22 mouse cellular contexts compared by ENCODE assay signal in the genomic region with DNA sequence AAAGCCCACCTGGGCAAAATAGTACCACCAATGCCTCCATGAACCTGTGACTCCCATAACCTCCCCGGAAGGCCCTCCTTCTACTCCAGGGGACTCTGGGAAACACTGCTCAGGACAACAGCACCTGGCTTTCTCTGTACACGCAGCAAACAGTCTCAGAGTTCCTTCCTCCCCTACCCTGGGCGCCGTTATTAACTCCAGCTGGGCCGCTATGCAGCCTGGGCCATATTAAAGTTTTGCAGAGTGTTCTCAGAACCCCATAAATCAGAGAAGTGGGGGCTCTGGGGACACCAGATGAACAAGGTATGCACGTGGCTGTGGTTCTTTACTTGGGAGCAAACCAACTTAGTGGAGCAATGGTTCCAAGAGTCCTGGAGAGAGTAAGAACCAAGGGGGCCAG.
DNase-seq lines count a peak whose midpoint lies in the region; ATAC-seq and TF ChIP-seq lines count a peak whose summit lies in the region.
"Had no signal": no experiment of that assay in that cellular context is flagged by ENCODE, and none has a peak within 500 bp of the region (broad histone marks: within the 10 kb centered on the region; RNA-seq: fewer than 3 reads in every experiment).

No protein-coding gene starts in this region.

- no peak overlapping the region for H3K9ac ChIP-seq in forebrain, embryonic 11.5 days (ENCODE audit: low read length)
- H3K9ac ChIP-seq in forebrain, embryonic 14.5 days (ENCODE audit: low read length), result no peak overlapping the region
- H3K9ac ChIP-seq in limb, embryonic 14.5 days (ENCODE audit: low read depth, low read length, severe bottlenecking), result 0 out of 2 replicates have a peak overlapping the region, but pooled peaks have one; percentile 22
- H3K9ac ChIP-seq in stomach, embryonic 16.5 days (ENCODE audit: low read length), result no peak overlapping the region
- H3K9ac ChIP-seq: forebrain, embryonic 12.5 days; liver, embryonic 12.5 days; liver, postnatal 0 days; midbrain, embryonic 15.5 days; neural tube, embryonic 15.5 days had no signal

- no peaks in the 10 kb centered on the region for H3K27me3 ChIP-seq in forebrain, embryonic 11.5 days (ENCODE audit: control insufficient read depth, insufficient read depth, low read length)
- no peaks in the 10 kb centered on the region for H3K27me3 ChIP-seq in forebrain, embryonic 14.5 days (replicated peaks; ENCODE audit: control insufficient read depth, insufficient read depth, low read length)
- no peaks in the 10 kb centered on the region for H3K27me3 ChIP-seq in limb, embryonic 14.5 days (ENCODE audit: control insufficient read depth, insufficient read depth, low read length)
- no peaks in the 10 kb centered on the region for H3K27me3 ChIP-seq in stomach, embryonic 16.5 days (ENCODE audit: control insufficient read depth, insufficient read depth, low read length)
- H3K27me3 ChIP-seq in hindbrain, embryonic 10.5 days (ENCODE audit: insufficient read depth, poor library complexity, severe bottlenecking), result no peaks in the 10 kb centered on the region
- H3K27me3 ChIP-seq: forebrain, embryonic 12.5 days; liver, embryonic 12.5 days; midbrain, embryonic 15.5 days; neural tube, embryonic 15.5 days had no signal

- 85% methylated on average over 6 of the region's 6 CpGs for WGBS in forebrain, embryonic 11.5 days
- WGBS in forebrain, embryonic 14.5 days, result 89% methylated on average over 6 of the region's 6 CpGs
- WGBS in limb, embryonic 14.5 days, result 11% methylated on average over 6 of the region's 6 CpGs
- WGBS in stomach, embryonic 16.5 days, result 58% methylated on average over 6 of the region's 6 CpGs
- 80% methylated on average over 6 of the region's 6 CpGs for WGBS in hindbrain, embryonic 10.5 days

- H3K4me1 ChIP-seq in forebrain, embryonic 11.5 days (replicated peaks; ENCODE audit: control insufficient read depth, insufficient read depth, low read length), result no peaks in the 10 kb centered on the region
- no peaks in the 10 kb centered on the region for H3K4me1 ChIP-seq in forebrain, embryonic 14.5 days (ENCODE audit: control insufficient read depth, insufficient read depth, low read length)
- H3K4me1 ChIP-seq in limb, embryonic 14.5 days (ENCODE audit: control insufficient read depth, insufficient read depth, low read length), result peaks cover 32% of the 10 kb centered on the region
- peaks cover 18% of the 10 kb centered on the region for H3K4me1 ChIP-seq in stomach, embryonic 16.5 days (ENCODE audit: control insufficient read depth, insufficient read depth, low read length)
- peaks cover 23% of the 10 kb centered on the region for H3K4me1 ChIP-seq in hindbrain, embryonic 10.5 days (replicated peaks)
- H3K4me1 ChIP-seq: liver, embryonic 12.5 days had no signal

- H3K4me2 ChIP-seq in forebrain, embryonic 11.5 days (ENCODE audit: low read depth, low read length, severe bottlenecking), result no peak overlapping the region
- H3K4me2 ChIP-seq in forebrain, embryonic 14.5 days (ENCODE audit: low read length), result no peak overlapping the region
- H3K4me2 ChIP-seq in limb, embryonic 14.5 days (replicated peaks; ENCODE audit: low read depth, low read length, severe bottlenecking), result no peak overlapping the region; the same call in 1 of the 2 replicates
- H3K4me2 ChIP-seq in stomach, embryonic 16.5 days (ENCODE audit: low read depth, low read length), result no peak overlapping the region
- H3K4me2 ChIP-seq: forebrain, embryonic 12.5 days; liver, embryonic 12.5 days; midbrain, embryonic 15.5 days; neural tube, embryonic 15.5 days had no signal

- H3K4me3 ChIP-seq in forebrain, embryonic 11.5 days (ENCODE audit: low read depth, low read length), result no peak overlapping the region
- H3K4me3 ChIP-seq in forebrain, embryonic 14.5 days (ENCODE audit: low read depth, low read length), result no peak overlapping the region
- H3K4me3 ChIP-seq in limb, embryonic 14.5 days (replicated peaks; ENCODE audit: low read length), result no peak overlapping the region
- no peak overlapping the region for H3K4me3 ChIP-seq in stomach, embryonic 16.5 days (replicated peaks; ENCODE audit: low read length)
- H3K4me3 ChIP-seq in hindbrain, embryonic 10.5 days, result no peak overlapping the region
- H3K4me3 ChIP-seq: erythroblast, embryonic 14.5 days; forebrain, embryonic 12.5 days; liver, embryonic 12.5 days; midbrain, embryonic 15.5 days; neural tube, embryonic 15.5 days had no signal

- H3K36me3 ChIP-seq in forebrain, embryonic 11.5 days (ENCODE audit: control insufficient read depth, insufficient read depth, low read length), result no peaks in the 10 kb centered on the region
- no peaks in the 10 kb centered on the region for H3K36me3 ChIP-seq in forebrain, embryonic 14.5 days (ENCODE audit: control insufficient read depth, insufficient read depth, low read length)
- peaks cover 6% of the 10 kb centered on the region; the same call in 1 of the 2 replicates for H3K36me3 ChIP-seq in limb, embryonic 14.5 days (ENCODE audit: control insufficient read depth, insufficient read depth, low read length)
- no peaks in the 10 kb centered on the region for H3K36me3 ChIP-seq in stomach, embryonic 16.5 days (ENCODE audit: control insufficient read depth, insufficient read depth, low read length)
- H3K36me3 ChIP-seq in hindbrain, embryonic 10.5 days, result no peaks in the 10 kb centered on the region
- H3K36me3 ChIP-seq: forebrain, embryonic 12.5 days; liver, embryonic 12.5 days; midbrain, embryonic 15.5 days; neural tube, embryonic 15.5 days had no signal

- no peak for TF ChIP-seq POLR2A in limb, embryonic 14.5 days (IDR thresholded peaks at IDR 0.05; ENCODE audit: borderline replicate concordance, extremely low read depth, insufficient read depth, insufficient read length)

- H3K9me3 ChIP-seq in forebrain, embryonic 11.5 days (ENCODE audit: control insufficient read depth, low read length), result no peaks in the 10 kb centered on the region
- H3K9me3 ChIP-seq in forebrain, embryonic 14.5 days (replicated peaks; ENCODE audit: control insufficient read depth, low read length), result no peaks in the 10 kb centered on the region
- H3K9me3 ChIP-seq in limb, embryonic 14.5 days (ENCODE audit: control insufficient read depth, low read length), result no peaks in the 10 kb centered on the region
- H3K9me3 ChIP-seq in stomach, embryonic 16.5 days (replicated peaks; ENCODE audit: control insufficient read depth, low read length), result no peaks in the 10 kb centered on the region
- no peaks in the 10 kb centered on the region for H3K9me3 ChIP-seq in hindbrain, embryonic 10.5 days
- H3K9me3 ChIP-seq: forebrain, embryonic 12.5 days; liver, embryonic 12.5 days; midbrain, embryonic 15.5 days; neural tube, embryonic 15.5 days had no signal

- DNase-seq in forebrain, embryonic 11.5 days (ENCODE audit: low spot score), result peak; percentile 35
- no peak for DNase-seq in forebrain, embryonic 14.5 days (ENCODE audit: low spot score)
- DNase-seq in forelimb bud, embryonic 11.5 days (ENCODE audit: low read depth, low spot score), result peak; percentile 71
- peak; percentile 60 for DNase-seq in limb, embryonic 14.5 days (ENCODE audit: low spot score)
- DNase-seq in hindbrain, embryonic 10.5 days (ENCODE audit: low spot score), result no peak
- no peak for DNase-seq in adrenal gland, adult 2 months
- no peak for DNase-seq in thymus, postnatal 14 days
- DNase-seq: cerebellum, adult 2 months; cerebellum, postnatal 25 days; gastrocnemius, postnatal 14 days; liver, postnatal 0 days; thymus, adult 18-20 months had no signal

- no peak overlapping the region for H3K27ac ChIP-seq in forebrain, embryonic 11.5 days (ENCODE audit: low read depth, low read length)
- H3K27ac ChIP-seq in forebrain, embryonic 14.5 days (ENCODE audit: low read depth, low read length), result no peak overlapping the region
- peak overlapping the region; percentile 71 for H3K27ac ChIP-seq in limb, embryonic 14.5 days (replicated peaks; ENCODE audit: low read depth, low read length)
- peak overlapping the region; percentile 77 for H3K27ac ChIP-seq in stomach, embryonic 16.5 days (ENCODE audit: low read length)
- no peak overlapping the region for H3K27ac ChIP-seq in hindbrain, embryonic 10.5 days
- H3K27ac ChIP-seq: forebrain, embryonic 12.5 days; kidney, postnatal 0 days; liver, embryonic 12.5 days; macrophage; midbrain, embryonic 15.5 days; neural tube, embryonic 15.5 days had no signal

- ATAC-seq in forebrain, embryonic 11.5 days (replicated peaks; ENCODE audit: low FRiP score), result no peak
- ATAC-seq in forebrain, embryonic 14.5 days, result no peak
- ATAC-seq in limb, embryonic 14.5 days (ENCODE audit: low FRiP score, low read depth), result peak; percentile 70
- no peak for ATAC-seq in stomach, embryonic 16.5 days (ENCODE audit: insufficient read depth, low FRiP score)
- ATAC-seq: intestine, embryonic 16.5 days; liver, embryonic 12.5 days; liver, postnatal 0 days; lung, postnatal 0 days; midbrain, embryonic 15.5 days had no signal

Comparison
In these comparisons a context has a peak if more than half of its experiments do, and no peak if none do; other contexts are left out.
1. DNase-seq: peak in forebrain, embryonic 11.5 days (single experiment), forelimb bud, embryonic 11.5 days (single experiment) and limb, embryonic 14.5 days (single experiment); none in forebrain, embryonic 14.5 days (single experiment), hindbrain, embryonic 10.5 days (single experiment), adrenal gland, adult 2 months (single experiment) and thymus, postnatal 14 days (single experiment).
2. H3K27ac ChIP-seq: peak in limb, embryonic 14.5 days (single experiment) and stomach, embryonic 16.5 days (single experiment); none in forebrain, embryonic 11.5 days (single experiment), forebrain, embryonic 14.5 days (single experiment) and hindbrain, embryonic 10.5 days (single experiment).